Mouse (Mus musculus): ENCODE measurements around the gene Sde2. TPM values are rescaled to one million over a fixed set of nuclear protein-coding genes. Genes with fewer than 3 reads are reported as not detected.

The Sde2 gene
- polyA plus RNA-seq, 1 experiment from 2014 or later = 28.6 TPM

- 83% methylated on average over 8 of the region's 8 CpGs for WGBS
- Histone ChIP-seq H3K27me3 (ENCODE audit: control insufficient read depth, insufficient read depth, low read length) (no peaks in the 10 kb centered on the region), H3K4me3 (ENCODE audit: low read length) (no peak overlapping the region), H3K27ac (ENCODE audit: low read length) (no peak overlapping the region), H3K4me2 (ENCODE audit: low read depth, low read length) (no peak overlapping the region), H3K36me3 (ENCODE audit: control insufficient read depth, insufficient read depth) (no peaks in the 10 kb centered on the region), H3K4me1 (ENCODE audit: control insufficient read depth, insufficient read depth, low read length) (no peaks in the 10 kb centered on the region), H3K9ac (ENCODE audit: low read length) (no peak overlapping the region), H3K9me3 (replicated peaks; ENCODE audit: control insufficient read depth, low read length) (no peaks in the 10 kb centered on the region)
- ATAC-seq (replicated peaks; ENCODE audit: extremely low read depth, insufficient read depth, low FRiP score) = no peak
These were observed 9.2 kb upstream of the Sde2 start for GRCm38 (mm10) chr1:180841561-180842300.

GRCm38 (mm10) chr1:180848114-180848510, 2.8 kb upstream of the Sde2 start:
- H3K4me1 ChIP-seq (ENCODE audit: control insufficient read depth, insufficient read depth, low read length) = peaks cover 34% of the 10 kb centered on the region
- ATAC-seq (replicated peaks; ENCODE audit: extremely low read depth, insufficient read depth, low FRiP score) = peak; percentile 52
- H3K36me3 ChIP-seq (ENCODE audit: control insufficient read depth, insufficient read depth) = no peaks in the 10 kb centered on the region
- peak overlapping the region; percentile 77 for H3K9ac ChIP-seq (ENCODE audit: low read length)
- H3K27ac ChIP-seq (ENCODE audit: low read length) = peak overlapping the region; percentile 98
- H3K27me3 ChIP-seq (ENCODE audit: control insufficient read depth, insufficient read depth, low read length) = no peaks in the 10 kb centered on the region
- H3K9me3 ChIP-seq (replicated peaks; ENCODE audit: control insufficient read depth, low read length) = no peaks in the 10 kb centered on the region
- peak overlapping the region; percentile 52 for H3K4me3 ChIP-seq (ENCODE audit: low read length)
- 1% methylated on average over 9 of the region's 9 CpGs for WGBS
- H3K4me2 ChIP-seq (ENCODE audit: low read depth, low read length) = peak overlapping the region; percentile 87

- Histone ChIP-seq H3K4me1 (ENCODE audit: control insufficient read depth, insufficient read depth, low read length) (peaks cover 34% of the 10 kb centered on the region), H3K4me3 (ENCODE audit: low read length) (peak overlapping the region; percentile 52), H3K4me2 (ENCODE audit: low read depth, low read length) (peak overlapping the region; percentile 87), H3K36me3 (ENCODE audit: control insufficient read depth, insufficient read depth) (no peaks in the 10 kb centered on the region), H3K27ac (ENCODE audit: low read length) (peak overlapping the region; percentile 98), H3K27me3 (ENCODE audit: control insufficient read depth, insufficient read depth, low read length) (no peaks in the 10 kb centered on the region), H3K9ac (ENCODE audit: low read length) (peak overlapping the region; percentile 77), H3K9me3 (replicated peaks; ENCODE audit: control insufficient read depth, low read length) (no peaks in the 10 kb centered on the region)
- WGBS = 6% methylated on average over 11 of the region's 11 CpGs
- 0 out of 2 replicates have a peak, but pooled peaks have one; percentile 1 for ATAC-seq (replicated peaks; ENCODE audit: extremely low read depth, insufficient read depth, low FRiP score)
These were observed 2.3 kb upstream of the Sde2 start for GRCm38 (mm10) chr1:180848511-180849241.

GRCm38 (mm10) chr1:180849701-180850301, 1.1 kb upstream of the Sde2 start:
- Histone ChIP-seq H3K27me3 (ENCODE audit: control insufficient read depth, insufficient read depth, low read length) (no peaks in the 10 kb centered on the region), H3K36me3 (ENCODE audit: control insufficient read depth, insufficient read depth) (0 out of 2 replicates have a peak, but pooled peaks cover under 1% of the 10 kb centered on the region), H3K27ac (ENCODE audit: low read length) (peak overlapping the region; percentile 96), H3K4me2 (ENCODE audit: low read depth, low read length) (peak overlapping the region; percentile 63), H3K4me3 (ENCODE audit: low read length) (peak overlapping the region; percentile 80), H3K9me3 (replicated peaks; ENCODE audit: control insufficient read depth, low read length) (no peaks in the 10 kb centered on the region), H3K9ac (ENCODE audit: low read length) (peak overlapping the region; percentile 77), H3K4me1 (ENCODE audit: control insufficient read depth, insufficient read depth, low read length) (peaks cover 34% of the 10 kb centered on the region)
- no peak for ATAC-seq (replicated peaks; ENCODE audit: extremely low read depth, insufficient read depth, low FRiP score)
- 34% methylated on average over 11 of the region's 11 CpGs for WGBS

GRCm38 (mm10) chr1:180858763-180859162, 7.8 kb downstream of the Sde2 start:
- no peak overlapping the region for H3K27ac ChIP-seq (ENCODE audit: low read length)
- H3K27me3 ChIP-seq (ENCODE audit: control insufficient read depth, insufficient read depth, low read length) = no peaks in the 10 kb centered on the region
- H3K4me2 ChIP-seq (ENCODE audit: low read depth, low read length) = no peak overlapping the region
- H3K9me3 ChIP-seq (replicated peaks; ENCODE audit: control insufficient read depth, low read length) = no peaks in the 10 kb centered on the region
- H3K9ac ChIP-seq (ENCODE audit: low read length) = no peak overlapping the region
- H3K4me1 ChIP-seq (ENCODE audit: control insufficient read depth, insufficient read depth, low read length) = no peaks in the 10 kb centered on the region
- no peak for ATAC-seq (replicated peaks; ENCODE audit: extremely low read depth, insufficient read depth, low FRiP score)
- H3K4me3 ChIP-seq (ENCODE audit: low read length) = no peak overlapping the region
- peaks cover 75% of the 10 kb centered on the region for H3K36me3 ChIP-seq (ENCODE audit: control insufficient read depth, insufficient read depth)

GRCm38 (mm10) chr1:180860030-180860429, 9.1 kb downstream of the Sde2 start:
- Histone ChIP-seq H3K4me1 (ENCODE audit: control insufficient read depth, insufficient read depth, low read length) (no peaks in the 10 kb centered on the region), H3K9ac (ENCODE audit: low read length) (no peak overlapping the region), H3K4me2 (ENCODE audit: low read depth, low read length) (no peak overlapping the region), H3K27ac (ENCODE audit: low read length) (no peak overlapping the region), H3K27me3 (ENCODE audit: control insufficient read depth, insufficient read depth, low read length) (no peaks in the 10 kb centered on the region), H3K36me3 (ENCODE audit: control insufficient read depth, insufficient read depth) (peaks cover 79% of the 10 kb centered on the region), H3K9me3 (replicated peaks; ENCODE audit: control insufficient read depth, low read length) (no peaks in the 10 kb centered on the region), H3K4me3 (ENCODE audit: low read length) (no peak overlapping the region)
- ATAC-seq (replicated peaks; ENCODE audit: extremely low read depth, insufficient read depth, low FRiP score) = no peak
- WGBS = 81% methylated on average over 6 of the region's 6 CpGs

GRCm38 (mm10) chr1:180863606-180864005, 12.7 kb downstream of the Sde2 start:
- ATAC-seq (replicated peaks; ENCODE audit: extremely low read depth, insufficient read depth, low FRiP score) = no peak
- Histone ChIP-seq H3K36me3 (ENCODE audit: control insufficient read depth, insufficient read depth) (peaks cover 66% of the 10 kb centered on the region), H3K9me3 (replicated peaks; ENCODE audit: control insufficient read depth, low read length) (no peaks in the 10 kb centered on the region), H3K4me1 (ENCODE audit: control insufficient read depth, insufficient read depth, low read length) (no peaks in the 10 kb centered on the region), H3K9ac (ENCODE audit: low read length) (no peak overlapping the region), H3K27ac (ENCODE audit: low read length) (no peak overlapping the region), H3K4me3 (ENCODE audit: low read length) (no peak overlapping the region), H3K27me3 (ENCODE audit: control insufficient read depth, insufficient read depth, low read length) (no peaks in the 10 kb centered on the region), H3K4me2 (ENCODE audit: low read depth, low read length) (no peak overlapping the region)
- 8% methylated on average over 1 of the region's 1 CpGs for WGBS

GRCm38 (mm10) chr1:180866001-180866400, 15.1 kb downstream of the Sde2 start:
- H3K4me1 ChIP-seq (ENCODE audit: control insufficient read depth, insufficient read depth, low read length) = peaks cover 5% of the 10 kb centered on the region
- no peak overlapping the region for H3K4me2 ChIP-seq (ENCODE audit: low read depth, low read length)
- H3K36me3 ChIP-seq (ENCODE audit: control insufficient read depth, insufficient read depth) = peaks cover 46% of the 10 kb centered on the region
- no peak for ATAC-seq (replicated peaks; ENCODE audit: extremely low read depth, insufficient read depth, low FRiP score)
- no peak overlapping the region for H3K4me3 ChIP-seq (ENCODE audit: low read length)
- no peaks in the 10 kb centered on the region for H3K9me3 ChIP-seq (replicated peaks; ENCODE audit: control insufficient read depth, low read length)
- H3K9ac ChIP-seq (ENCODE audit: low read length) = no peak overlapping the region
- H3K27me3 ChIP-seq (ENCODE audit: control insufficient read depth, insufficient read depth, low read length) = no peaks in the 10 kb centered on the region
- WGBS = 66% methylated on average over 7 of the region's 7 CpGs
- H3K27ac ChIP-seq (ENCODE audit: low read length) = no peak overlapping the region
